Mouse (Mus musculus) spleen, adult 2 months (tissue): ENCODE data around the gene Atp6v0a1.
A peak's percentile ranks its signal among the peaks of the same experiment; 100 is the strongest.

ENCODE experiments used
- CTCF ChIP-seq: fragments of 200-500 bp; IDR thresholded peaks from 2 replicates; pipeline ENCODE4 v1.5.1; 2011; ENCODE audit warnings: mild to moderate bottlenecking, inconsistent platforms; ENCODE audit not compliant: insufficient read depth, insufficient read length, insufficient replicate concordance; ENCODE audit errors: extremely low read depth
- POLR2A ChIP-seq: fragments of 200-500 bp; IDR thresholded peaks from 2 replicates; pipeline ENCODE4 v1.6.1; 2011; ENCODE audit warnings: low read depth, low read length, inconsistent platforms

- TF ChIP-seq CTCF (no peak), POLR2A (peak; percentile 48)
These were observed at the start of gene Atp6v0a1 for GRCm38 (mm10) chr11:101009046-101009887.
